Mouse (Mus musculus) hindbrain, postnatal 0 days (tissue): Measurements from ENCODE around the gene Unc79. TPM values are rescaled to one million over a fixed set of nuclear protein-coding genes. Genes with fewer than 3 reads are reported as not detected.

ENCODE experiments used
- ATAC-seq: fragments of 200-750 bp; cut with Nextera tagmentation; 2 replicates; pipeline ENCODE4 v1.8.0; 2017; ENCODE audit warnings: mild to moderate bottlenecking, moderate TSS enrichment, moderate library complexity
- DNase-seq: peaks from one replicate; pipeline ENCODE4 v3.0.0-alpha.2; 2015; ENCODE audit warnings: low spot score
- H3K27ac ChIP-seq: fragments of 300-500 bp; sonication (generic); 2 replicates; pipeline ENCODE4 v1.5.1; 2014; ENCODE audit warnings: mild to moderate bottlenecking
- H3K27me3 ChIP-seq: fragments of 300-500 bp; sonication (generic); 2 replicates; pipeline ENCODE4 v1.6.1; 2014; ENCODE audit warnings: low read length, mixed read lengths; ENCODE audit not compliant: insufficient read depth
- H3K36me3 ChIP-seq: fragments of 300-500 bp; sonication (generic); 2 replicates; pipeline ENCODE4 v1.6.1; 2014; ENCODE audit warnings: low read length, mixed read lengths; ENCODE audit not compliant: insufficient read depth
- H3K4me1 ChIP-seq: fragments of 300-500 bp; sonication (generic); 2 replicates; pipeline ENCODE4 v1.6.1; 2014; ENCODE audit warnings: antibody characterized with exemption, low read length, mixed read lengths; ENCODE audit not compliant: insufficient read depth
- H3K4me2 ChIP-seq: fragments of 300-500 bp; sonication (generic); 2 replicates; pipeline ENCODE4 v1.6.1; 2014; ENCODE audit warnings: low read depth, mild to moderate bottlenecking, low read length, moderate library complexity, mixed read lengths
- H3K4me3 ChIP-seq: fragments of 300-500 bp; sonication (generic); 2 replicates; pipeline ENCODE4 v1.5.1; 2014; ENCODE audit warnings: low read length
- H3K9ac ChIP-seq: fragments of 300-500 bp; sonication (generic); replicated peaks from 2 replicates; pipeline ENCODE4 v1.6.1; 2014; ENCODE audit warnings: mild to moderate bottlenecking, low read length, moderate library complexity, mixed read lengths
- H3K9me3 ChIP-seq: fragments of 300-500 bp; sonication (generic); 2 replicates; pipeline ENCODE4 v1.6.1; 2016; ENCODE audit warnings: low read length, mixed read lengths
- CTCF ChIP-seq: IDR thresholded peaks from 2 replicates; pipeline ENCODE4 v1.5.1; 2016; ENCODE audit warnings: antibody characterized with exemption, control low read depth, low read depth
- WGBS: fragments of 180-500 bp; shearing (Covaris S2); extraction: QIAGEN DNeasy Blood & Tissue Kit; methylation state at CpG from one replicate; pipeline ENCODE4 v1.1.7; 2014; 5-methylcytosine and 5-hydroxymethylcytosine counted together
- polyA plus RNA-seq: library from polyadenylated mRNA; unstranded; fragments of >200 nt; fragmentation: Nextera tagmentation; extraction: Ambion mirVana; gene quantifications from 2 replicates; pipeline ENCODE4 v1.2.1, GENCODE M21; 2015
- total RNA-seq: library from RNA; depleted of rRNA; stranded (reverse); fragments of >200 nt; gene quantifications from 2 replicates; pipeline ENCODE4 v1.2.3, GENCODE M21; 2014

Gene Unc79
- total and polyA plus RNA-seq, 2 experiments from 2014 or later = 4.7 to 40.7 TPM

GRCm38 (mm10) chr12:103036692-103037091 lies 88.0 kb downstream of the Unc79 start:
- ATAC-seq = no peak
- Histone ChIP-seq H3K36me3 (no peaks in the 10 kb centered on the region), H3K4me3 (no peak overlapping the region), H3K9me3 (no peaks in the 10 kb centered on the region), H3K9ac (no peak overlapping the region), H3K4me1 (no peaks in the 10 kb centered on the region), H3K27ac (no peak overlapping the region), H3K4me2 (no peak overlapping the region), H3K27me3 (no peaks in the 10 kb centered on the region)
- no peak for TF ChIP-seq CTCF
- WGBS = 71% methylated on average over 5 of the region's 5 CpGs
- no peak for DNase-seq

GRCm38 (mm10) chr12:103039332-103039731 lies 90.7 kb downstream of the Unc79 start:
- ATAC-seq = no peak
- no peak overlapping the region for H3K27ac ChIP-seq
- H3K9ac ChIP-seq = no peak overlapping the region
- H3K27me3 ChIP-seq = no peaks in the 10 kb centered on the region
- no peaks in the 10 kb centered on the region for H3K36me3 ChIP-seq
- TF ChIP-seq CTCF = no peak
- 83% methylated on average over 10 of the region's 10 CpGs for WGBS
- no peak overlapping the region for H3K4me2 ChIP-seq
- no peak overlapping the region for H3K4me3 ChIP-seq
- H3K9me3 ChIP-seq = no peaks in the 10 kb centered on the region
- no peak for DNase-seq
- H3K4me1 ChIP-seq = no peaks in the 10 kb centered on the region

- Histone ChIP-seq H3K4me3 (no peak overlapping the region), H3K36me3 (no peaks in the 10 kb centered on the region), H3K9me3 (no peaks in the 10 kb centered on the region), H3K4me2 (no peak overlapping the region), H3K27ac (no peak overlapping the region), H3K9ac (no peak overlapping the region), H3K27me3 (no peaks in the 10 kb centered on the region), H3K4me1 (no peaks in the 10 kb centered on the region)
- DNase-seq (peak; percentile 56), ATAC-seq (peak; percentile 67; the same call in 1 of the 2 replicates)
- 69% methylated on average over 2 of the region's 2 CpGs for WGBS
- no peak for TF ChIP-seq CTCF
Measured at GRCm38 (mm10) chr12:103040136-103040535, 91.5 kb downstream of the Unc79 start.

GRCm38 (mm10) chr12:103041401-103041800 lies 92.7 kb downstream of the Unc79 start:
- no peak overlapping the region for H3K9ac ChIP-seq
- H3K27me3 ChIP-seq = no peaks in the 10 kb centered on the region
- no peaks in the 10 kb centered on the region for H3K9me3 ChIP-seq
- no peak for DNase-seq
- no peak for ATAC-seq
- H3K4me2 ChIP-seq = no peak overlapping the region
- H3K27ac ChIP-seq = no peak overlapping the region
- no peak for TF ChIP-seq CTCF
- no peaks in the 10 kb centered on the region for H3K36me3 ChIP-seq
- H3K4me1 ChIP-seq = no peaks in the 10 kb centered on the region
- 94% methylated on average over 3 of the region's 3 CpGs for WGBS
- no peak overlapping the region for H3K4me3 ChIP-seq

GRCm38 (mm10) chr12:103042711-103043110 lies 94.1 kb downstream of the Unc79 start:
- H3K9ac ChIP-seq = no peak overlapping the region
- no peaks in the 10 kb centered on the region for H3K9me3 ChIP-seq
- H3K27me3 ChIP-seq = no peaks in the 10 kb centered on the region
- 80% methylated on average over 5 of the region's 5 CpGs for WGBS
- TF ChIP-seq CTCF = no peak
- H3K4me3 ChIP-seq = no peak overlapping the region
- no peaks in the 10 kb centered on the region for H3K36me3 ChIP-seq
- H3K4me2 ChIP-seq = no peak overlapping the region
- no peak overlapping the region for H3K27ac ChIP-seq
- H3K4me1 ChIP-seq = no peaks in the 10 kb centered on the region
- ATAC-seq (no peak), DNase-seq (no peak)

- WGBS = 64% methylated on average over 4 of the region's 4 CpGs
- no peaks in the 10 kb centered on the region for H3K9me3 ChIP-seq
- no peak for DNase-seq
- ATAC-seq = no peak
- no peak overlapping the region for H3K27ac ChIP-seq
- no peaks in the 10 kb centered on the region for H3K27me3 ChIP-seq
- H3K36me3 ChIP-seq = peaks cover 4% of the 10 kb centered on the region; the same call in 1 of the 2 replicates
- H3K9ac ChIP-seq = no peak overlapping the region
- H3K4me1 ChIP-seq = no peaks in the 10 kb centered on the region
- H3K4me3 ChIP-seq = no peak overlapping the region
- H3K4me2 ChIP-seq = no peak overlapping the region
- no peak for TF ChIP-seq CTCF
Measured at GRCm38 (mm10) chr12:103044422-103044821, 95.8 kb downstream of the Unc79 start.

GRCm38 (mm10) chr12:103049865-103050264 lies 101.2 kb downstream of the Unc79 start:
- DNase-seq (no peak), ATAC-seq (no peak)
- Histone ChIP-seq H3K27me3 (no peaks in the 10 kb centered on the region), H3K4me3 (no peak overlapping the region), H3K9ac (no peak overlapping the region), H3K27ac (no peak overlapping the region), H3K4me1 (no peaks in the 10 kb centered on the region), H3K4me2 (no peak overlapping the region), H3K36me3 (peaks cover 5% of the 10 kb centered on the region), H3K9me3 (no peaks in the 10 kb centered on the region)
- no peak for TF ChIP-seq CTCF
- whole genome bisulfite sequencing = 95% methylated on average over 12 of the region's 12 CpGs
